Mouse (Mus musculus): ENCODE data around the gene Tuba1c.
"Not testable (repeated sequence)": the region's sequence is repeated elsewhere in the genome, so short reads cannot be mapped to it uniquely, and the experiment has no call there.

Gene Tuba1c

GRCm38 (mm10) chr15:99030585-99031387 is 1.1 kb downstream of the Tuba1c start:
- no peak for DNase-seq (ENCODE audit: low spot score in 2 of 2)

- DNase-seq (ENCODE audit: low spot score in 2 of 2) = no peak
Observed at GRCm38 (mm10) chr15:99031388-99031675, 1.6 kb downstream of the Tuba1c start.

GRCm38 (mm10) chr15:99032041-99032725 is 2.5 kb downstream of the Tuba1c start:
- DNase-seq (ENCODE audit: low spot score in 2 of 2) = no peak

DNA sequence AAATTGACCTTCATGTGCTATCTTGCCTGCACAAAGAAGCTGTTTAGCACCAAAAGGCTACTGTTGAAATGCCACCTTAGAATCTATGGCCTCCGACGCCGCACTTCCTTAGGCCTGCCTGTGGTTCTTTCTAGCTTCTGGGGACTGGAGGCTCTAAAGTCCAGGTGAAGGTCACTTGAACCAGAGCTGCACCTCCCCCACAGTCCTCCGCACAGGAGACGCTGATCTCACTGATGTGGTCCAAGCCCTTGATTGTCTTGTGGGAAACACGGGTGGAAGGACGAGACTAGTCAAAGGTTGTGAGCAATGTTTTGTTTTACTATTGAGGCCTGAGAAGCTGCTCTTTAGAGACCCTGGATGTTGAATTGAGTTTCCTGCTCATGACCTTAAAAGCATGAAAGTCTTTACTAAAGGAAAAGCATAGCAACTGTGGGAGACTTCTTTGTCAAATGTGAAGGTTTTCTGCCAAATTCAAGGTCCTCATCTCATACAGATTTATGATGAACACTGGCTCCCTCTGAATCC is 3.1 kb downstream of the Tuba1c start:
- no peak for DNase-seq (ENCODE audit: low spot score in 2 of 2)

- no peak for DNase-seq (ENCODE audit: low spot score in 2 of 2)
Observed at GRCm38 (mm10) chr15:99033498-99034270, 4.0 kb downstream of the Tuba1c start.

DNA sequence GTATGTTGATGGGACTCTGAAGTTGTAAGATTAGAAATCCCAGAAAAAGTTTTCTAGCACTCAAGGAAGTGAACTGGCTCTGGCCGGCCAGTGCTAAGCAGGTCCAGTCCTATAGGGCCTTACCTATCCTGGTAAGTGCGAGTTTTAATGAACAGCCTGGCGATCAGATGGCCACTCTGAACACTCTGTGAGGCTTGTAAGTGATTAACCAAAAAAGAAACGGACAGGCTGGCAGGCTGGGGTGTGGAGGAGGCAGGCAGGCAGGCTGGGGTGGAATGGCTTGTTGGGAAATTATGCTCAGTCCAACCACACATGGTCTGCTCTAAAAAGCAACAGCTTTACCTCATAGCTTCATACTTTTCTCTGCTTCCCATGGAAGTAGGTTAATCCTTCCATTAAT is 5.7 kb downstream of the Tuba1c start:
- no peak for DNase-seq (ENCODE audit: low spot score in 2 of 2)

- DNase-seq (ENCODE audit: low spot score in 2 of 2) = no peak
Observed at GRCm38 (mm10) chr15:99036249-99036905, 6.7 kb downstream of the Tuba1c start.

DNA sequence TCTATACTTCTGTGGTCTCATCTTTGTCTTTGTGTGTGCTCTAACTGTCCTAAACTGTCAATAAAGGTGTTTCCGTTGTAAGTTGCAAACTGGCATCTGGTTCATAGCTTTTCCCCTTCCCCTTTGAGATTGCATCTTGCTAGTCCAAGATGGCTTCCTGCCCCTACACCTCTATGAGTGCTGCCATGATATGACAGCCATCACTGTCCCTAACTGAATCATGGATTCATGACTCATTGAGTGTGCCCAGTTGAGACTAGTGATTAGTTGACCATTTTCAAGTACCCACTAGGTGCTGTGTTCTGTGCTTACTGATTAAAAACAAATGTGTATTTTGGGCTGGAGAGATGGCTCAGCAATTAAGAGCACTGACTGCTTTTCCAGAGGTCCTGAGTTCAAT is 8.3 kb downstream of the Tuba1c start:
- no peak for DNase-seq (ENCODE audit: low spot score in 2 of 2)

DNA sequence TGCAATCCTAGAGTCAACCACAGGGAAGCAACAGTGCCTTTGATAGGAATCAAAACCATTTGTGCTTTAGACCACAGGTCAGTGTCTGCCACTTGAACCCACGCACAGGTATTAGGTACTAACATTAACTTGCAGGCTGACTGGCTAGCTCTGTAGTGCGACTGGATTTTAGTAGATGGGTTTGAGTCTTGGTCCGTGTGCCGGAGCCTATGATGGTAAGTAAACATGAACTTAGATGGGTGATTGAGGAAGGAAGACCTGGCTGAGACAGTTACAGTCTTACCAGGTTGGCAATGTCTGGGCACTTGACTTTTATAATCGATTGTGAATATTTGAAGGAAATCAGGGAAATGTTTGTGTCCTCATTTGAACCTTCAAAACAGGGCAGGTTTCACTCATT is 9.1 kb downstream of the Tuba1c start:
- no peak for DNase-seq (ENCODE audit: low spot score in 2 of 2)

DNA sequence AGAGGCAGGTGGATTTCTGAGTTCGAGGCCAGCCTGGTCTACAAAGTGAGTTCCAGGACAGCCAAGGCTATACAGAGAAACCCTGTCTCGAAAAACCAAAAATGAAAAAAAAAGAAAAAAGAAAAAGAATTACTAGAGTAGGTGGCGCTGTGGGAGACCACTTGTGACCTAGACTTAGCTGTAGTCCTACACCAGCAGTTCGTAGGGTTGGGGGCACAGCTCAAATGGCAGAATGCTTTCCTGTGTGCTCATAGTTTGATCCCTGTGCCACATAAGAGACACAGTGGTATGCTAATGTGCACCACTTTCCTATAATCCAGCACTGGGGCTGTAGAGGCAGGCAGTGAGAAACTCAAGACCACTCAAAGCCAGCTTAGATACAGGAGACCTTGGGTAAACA is 9.6 kb downstream of the Tuba1c start:
- no peak for DNase-seq (ENCODE audit: low spot score in 2 of 2)

DNA sequence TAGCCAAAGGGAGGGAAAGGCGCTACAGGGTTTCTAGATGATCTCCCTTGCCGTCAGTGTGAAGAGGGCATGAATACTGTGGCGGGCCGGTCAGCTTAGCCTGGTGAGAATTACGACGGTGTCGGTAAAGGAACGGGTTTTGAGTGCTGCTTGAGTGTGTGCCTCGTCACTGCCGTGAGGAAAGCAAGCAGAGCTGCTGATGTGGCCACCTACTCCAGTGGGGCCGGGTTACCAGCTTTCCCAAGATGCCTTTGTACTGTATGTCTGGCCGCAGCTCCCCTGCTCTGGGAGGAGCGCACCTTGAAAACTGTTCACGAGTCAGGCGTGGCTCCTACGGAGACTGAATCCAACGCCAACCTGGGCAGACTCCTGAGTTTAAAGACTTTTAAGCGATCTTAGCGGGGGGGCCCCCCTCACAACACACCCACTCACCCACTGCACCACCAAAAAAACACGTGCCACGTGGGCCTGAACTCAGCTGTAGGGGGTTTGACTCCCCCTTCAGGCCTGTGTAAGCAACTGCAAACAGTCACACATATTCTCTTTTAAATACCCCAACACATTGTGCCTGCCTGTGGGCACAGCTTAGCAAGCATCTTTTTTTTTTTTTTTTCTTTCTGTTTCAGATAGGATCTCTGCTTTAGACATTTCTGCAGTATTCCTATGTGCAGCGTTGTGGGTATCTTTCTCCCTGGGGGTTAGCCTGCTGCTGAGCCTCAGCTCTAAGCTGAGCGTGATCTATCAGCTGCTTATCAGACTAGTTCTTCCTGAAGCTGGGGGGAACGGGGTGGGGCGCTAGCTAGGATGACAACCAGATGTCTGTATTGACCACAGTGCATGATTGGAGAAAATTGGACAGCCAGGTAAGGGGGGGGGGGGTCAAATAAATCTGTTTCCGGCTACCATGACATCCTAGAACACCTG is 10.6 kb downstream of the Tuba1c start:
- DNase-seq (ENCODE audit: low spot score in 2 of 2) = peak in 1 of 2 experiments; percentile 2

GRCm38 (mm10) chr15:99040920-99041856 is 11.5 kb downstream of the Tuba1c start:
- DNase-seq (ENCODE audit: low spot score in 2 of 2) = peak in 1 of 2 experiments; percentile 3

GRCm38 (mm10) chr15:99042334-99042733 is 12.6 kb downstream of the Tuba1c start:
- no peak for DNase-seq (ENCODE audit: low spot score in 2 of 2)

DNA sequence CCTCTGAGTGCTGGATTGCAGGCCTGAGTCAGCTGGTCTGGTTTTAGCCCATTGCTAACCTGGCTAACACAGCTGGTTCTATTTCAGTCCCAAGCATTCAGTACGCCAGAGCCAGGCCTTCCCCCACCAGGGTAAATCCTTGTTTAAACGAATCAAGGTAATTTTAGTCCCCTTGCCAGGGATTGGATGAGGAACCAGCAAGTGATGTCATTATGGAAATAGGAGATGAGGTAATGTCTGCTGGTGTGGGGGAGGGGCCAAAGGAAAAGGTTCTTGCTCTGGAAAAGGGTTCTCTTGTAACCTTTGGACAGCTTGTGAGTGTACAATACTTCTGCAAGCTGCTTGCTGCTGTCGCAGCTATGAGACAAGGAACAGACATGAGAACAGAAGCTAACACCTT is 15.2 kb downstream of the Tuba1c start:
- no peak for DNase-seq (ENCODE audit: low spot score in 2 of 2)

GRCm38 (mm10) chr15:99045734-99046133 is 16.0 kb downstream of the Tuba1c start:
- DNase-seq (ENCODE audit: low spot score in 2 of 2) = not testable (repeated sequence)

DNA sequence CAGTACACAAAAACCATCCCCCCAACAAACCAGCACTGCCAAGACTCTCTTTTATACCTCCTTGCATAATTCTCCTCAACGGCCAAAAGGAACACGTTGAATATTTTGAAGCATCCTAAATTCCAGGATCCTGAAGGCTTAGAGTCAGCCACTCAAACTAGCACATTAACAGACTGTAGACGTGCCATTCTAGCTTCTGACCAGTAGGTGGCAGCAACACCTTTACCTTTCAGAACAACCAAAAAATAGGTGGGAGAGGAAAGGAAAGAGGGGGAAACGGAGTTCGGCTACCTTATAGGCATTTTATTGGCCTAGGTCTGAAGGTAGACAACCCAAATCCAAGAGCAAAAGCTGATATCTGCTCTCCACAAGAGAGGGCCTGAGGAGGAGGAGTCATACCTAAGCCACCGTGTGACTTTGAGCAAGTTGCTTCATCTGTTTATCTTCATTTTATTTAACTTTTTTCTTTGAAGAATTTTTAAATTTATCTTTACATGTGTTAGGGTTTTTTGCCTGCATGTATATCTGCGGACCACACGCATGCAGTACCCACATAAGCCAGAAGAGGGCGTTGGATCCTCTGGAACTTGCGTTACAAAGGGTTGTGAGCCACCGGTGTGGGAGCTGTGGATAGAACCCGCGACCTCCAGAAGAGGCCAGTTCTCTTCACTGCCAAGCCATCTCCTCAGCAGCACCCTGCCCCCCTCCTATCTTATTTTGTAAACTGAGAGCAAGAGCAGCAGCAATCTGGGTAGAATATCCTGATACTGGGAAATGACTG is 20.0 kb downstream of the Tuba1c start:
- DNase-seq (ENCODE audit: low spot score in 2 of 2) = peak in 1 of 2 experiments; percentile 66

DNA sequence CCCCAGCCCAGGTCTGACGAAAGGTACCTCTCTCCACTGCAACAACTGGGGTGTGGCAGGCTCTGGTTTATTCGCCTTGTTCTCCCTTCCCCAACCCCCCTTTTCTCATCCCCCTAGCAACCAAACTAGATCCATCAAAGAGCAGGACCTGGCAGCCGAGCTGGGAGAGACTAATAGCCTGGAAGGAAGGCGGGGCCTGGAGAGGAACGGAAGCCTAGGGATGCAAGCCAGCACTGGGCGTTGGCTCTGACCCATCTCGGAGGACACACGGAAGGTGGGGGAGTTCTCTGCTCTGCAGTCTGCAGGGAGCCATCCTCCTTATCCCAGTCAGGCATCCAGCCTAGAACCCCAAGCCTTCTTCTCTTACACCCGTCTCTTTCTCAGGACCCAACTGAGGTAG is 23.7 kb downstream of the Tuba1c start:
- no peak for DNase-seq (ENCODE audit: low spot score in 2 of 2)

DNA sequence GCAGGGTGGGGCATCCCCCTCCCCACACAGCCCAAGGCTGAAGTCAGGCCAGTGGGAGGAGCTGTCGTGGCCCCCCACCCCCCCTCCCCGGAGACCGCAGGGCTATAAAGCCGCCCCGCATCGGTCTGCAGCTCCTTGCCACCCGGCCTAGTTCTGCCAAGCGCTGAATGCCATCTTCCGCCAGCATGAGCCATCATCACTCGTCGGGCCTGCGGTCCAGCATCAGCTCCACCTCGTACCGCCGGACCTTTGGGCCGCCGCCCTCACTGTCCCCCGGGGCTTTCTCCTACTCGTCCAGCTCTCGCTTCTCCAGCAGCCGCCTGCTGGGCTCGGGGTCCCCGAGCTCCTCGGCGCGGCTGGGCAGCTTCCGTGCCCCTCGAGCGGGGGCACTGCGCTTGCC is 25.3 kb downstream of the Tuba1c start, which contains the start of gene Prph:
Gene Prph (plus strand): TSS at position 135 of the 400 bp plus-strand sequence.
- DNase-seq (ENCODE audit: low spot score in 2 of 2) = no peak

DNA sequence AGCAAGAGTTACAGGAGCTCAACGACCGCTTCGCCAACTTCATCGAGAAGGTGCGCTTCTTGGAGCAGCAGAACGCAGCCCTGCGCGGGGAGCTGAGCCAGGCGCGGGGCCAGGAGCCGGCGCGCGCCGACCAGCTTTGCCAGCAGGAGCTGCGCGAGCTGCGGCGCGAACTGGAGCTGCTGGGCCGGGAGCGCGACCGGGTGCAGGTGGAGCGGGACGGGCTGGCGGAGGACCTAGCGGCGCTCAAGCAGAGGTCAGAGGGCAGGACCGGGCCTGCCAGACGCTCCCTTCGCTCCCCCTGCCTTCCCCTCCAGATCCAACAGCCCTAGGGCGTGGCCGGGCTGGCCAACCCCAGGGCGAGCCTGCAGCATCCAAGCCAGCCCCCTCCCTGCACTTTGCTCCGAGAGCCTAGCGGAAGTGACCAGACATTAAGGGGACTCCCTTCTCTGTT is 25.8 kb downstream of the Tuba1c start:
- DNase-seq (ENCODE audit: low spot score in 2 of 2) = no peak
